Mouse (Mus musculus): ENCODE results near the gene Usf1. TPM values are rescaled to one million over a fixed set of nuclear protein-coding genes. Genes with fewer than 3 reads are reported as not detected.

The Usf1 gene
- 100 to 1,000 TPM; 107 to 113 TPM for total RNA-seq (2021)

DNA sequence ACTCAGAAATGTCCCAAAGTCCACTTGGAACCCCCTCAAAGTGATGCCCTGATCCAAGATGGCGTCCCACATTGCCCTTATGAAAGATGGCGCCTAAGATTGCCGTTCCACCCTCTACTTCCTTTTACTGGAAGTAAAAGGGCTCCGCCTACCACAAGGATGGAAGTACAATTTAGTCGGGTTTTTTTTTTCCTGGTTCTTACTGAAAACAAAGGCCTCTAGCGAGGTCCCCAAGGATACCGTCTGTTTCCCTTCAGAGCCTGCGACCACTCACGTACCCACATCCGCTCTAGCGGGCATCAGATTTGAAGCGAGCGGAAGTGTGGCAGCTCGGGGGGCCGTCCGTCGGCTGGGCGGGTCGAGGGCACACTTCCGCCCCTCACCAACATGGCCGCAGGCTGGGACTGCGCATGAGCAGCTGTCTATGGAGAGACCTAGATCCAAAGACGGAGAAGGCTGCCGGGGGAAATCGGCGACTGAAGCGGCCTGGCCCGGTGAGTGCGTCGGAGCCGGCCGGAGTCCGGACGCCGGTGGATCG lies at the start of gene Usf1:
Gene Usf1, plus strand, starts transcription at position 367 of the 538 bp plus-strand sequence.
- DNase-seq (ENCODE audit: low spot score in 2 of 2), result peak; percentile 95 to 96
- intact Hi-C loops (cut with DNase I), result loop anchor here (1.0 to 10.0 kb wide), 5 partner anchors 50 to 296 kb away; partner anchors contain the start of genes Alyref2, Cfap126 and Dedd

DNA sequence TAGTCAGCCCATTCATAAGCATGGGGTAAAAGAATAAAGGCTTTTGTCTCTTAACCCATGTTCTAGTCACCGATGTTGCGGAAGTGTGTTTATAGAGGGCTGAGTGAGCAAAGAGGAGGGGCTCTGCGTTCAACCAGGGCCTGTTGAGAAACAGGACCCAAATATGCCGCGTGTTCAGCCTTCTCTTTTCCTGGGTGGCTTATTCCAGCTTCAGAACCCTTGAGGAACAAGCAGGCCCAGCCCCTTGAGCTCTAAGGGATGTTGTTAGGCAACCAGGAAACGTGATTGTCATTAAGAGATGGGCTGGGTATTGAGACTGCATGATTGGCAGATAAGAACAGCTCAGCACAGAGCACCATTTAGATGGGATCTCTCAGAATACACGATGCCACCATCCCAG lies 45.2 kb upstream of the Usf1 start:
- intact Hi-C loops (cut with DNase I), result no loop called here
- no peak for DNase-seq (ENCODE audit: low spot score in 2 of 2)

DNA sequence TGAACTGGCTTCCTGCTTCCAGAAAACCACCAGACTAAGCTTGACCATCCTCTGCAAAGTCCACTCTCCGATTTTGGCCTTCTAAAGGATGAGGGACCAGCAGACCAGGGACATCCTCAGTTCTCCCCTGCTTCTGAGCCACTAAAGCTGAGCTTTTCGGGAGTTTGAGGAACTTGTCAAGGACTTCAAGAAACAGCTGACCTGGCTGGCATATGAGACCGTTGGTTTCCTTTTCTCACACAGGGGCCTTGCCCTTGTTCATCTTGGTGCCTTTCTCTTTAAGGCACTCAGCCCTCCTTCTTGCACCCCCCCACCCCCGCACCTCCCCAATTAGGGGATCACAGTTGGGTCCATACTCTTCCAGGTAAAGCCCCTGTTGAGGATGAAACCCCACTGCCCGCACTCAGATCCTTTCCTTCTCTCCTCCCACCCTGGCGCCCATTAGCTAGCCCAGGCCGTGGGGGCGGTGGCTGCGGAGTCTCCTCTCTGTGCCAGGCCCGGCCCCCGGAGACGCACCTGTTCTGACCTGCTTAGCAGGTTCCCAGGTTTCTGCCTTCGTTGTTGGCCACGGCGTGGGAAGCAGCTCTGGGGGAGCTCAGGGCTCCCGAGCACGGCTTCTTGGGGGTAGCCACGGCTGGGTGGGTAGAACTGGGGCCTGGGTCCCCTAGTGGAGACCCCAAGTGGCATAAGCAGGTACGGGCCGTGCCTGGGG lies 41.1 kb upstream of the Usf1 start, which contains the start of gene Nectin4:
Gene Nectin4, plus strand, starts transcription at position 255 of the 712 bp plus-strand sequence.
- intact Hi-C loops (cut with DNase I), result loop anchor here (10.0 kb wide), 1 partner anchor 195 kb away; no protein-coding TSS in a partner anchor
- DNase-seq (ENCODE audit: low spot score in 2 of 2), result no peak

GRCm38 (mm10) chr1:171372880-171373279 lies 38.2 kb upstream of the Usf1 start:
- DNase-seq (ENCODE audit: low spot score in 2 of 2), result no peak
- intact Hi-C loops (cut with DNase I), result loop anchor here (10.0 kb wide), 1 partner anchor 192 kb away; no protein-coding TSS in a partner anchor

- DNase-seq (ENCODE audit: low spot score in 2 of 2), result no peak
- intact Hi-C loops (cut with DNase I), result loop anchor here (10.0 kb wide), 1 partner anchor 191 kb away; no protein-coding TSS in a partner anchor
Observed at GRCm38 (mm10) chr1:171373946-171374345, 37.2 kb upstream of the Usf1 start.

DNA sequence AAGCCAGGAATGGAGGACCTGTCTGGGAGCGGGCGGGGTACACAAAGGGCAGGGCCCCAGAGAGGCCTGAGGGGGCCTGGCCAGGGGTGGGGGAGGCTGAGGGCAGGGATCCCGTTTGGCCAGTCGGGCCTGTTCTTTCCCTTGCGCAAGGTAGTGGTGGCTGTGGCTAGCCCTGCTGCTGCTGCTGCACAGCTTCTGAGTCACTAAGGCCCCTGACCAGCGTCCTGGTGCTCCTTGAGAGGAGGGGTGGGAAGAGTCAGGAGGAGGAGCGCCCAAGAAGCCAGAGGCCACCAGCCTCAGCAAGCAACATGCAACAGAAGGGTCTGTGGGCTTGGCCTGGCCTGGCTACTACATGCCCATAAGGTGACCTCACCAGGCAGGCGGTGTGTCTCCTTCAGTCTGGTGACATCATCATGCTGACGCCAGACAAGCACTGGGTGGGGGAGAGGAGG lies 35.4 kb upstream of the Usf1 start:
- DNase-seq (ENCODE audit: low spot score in 2 of 2), result no peak
- intact Hi-C loops (cut with DNase I), result loop anchor here (10.0 kb wide), 1 partner anchor 189 kb away; no protein-coding TSS in a partner anchor

DNA sequence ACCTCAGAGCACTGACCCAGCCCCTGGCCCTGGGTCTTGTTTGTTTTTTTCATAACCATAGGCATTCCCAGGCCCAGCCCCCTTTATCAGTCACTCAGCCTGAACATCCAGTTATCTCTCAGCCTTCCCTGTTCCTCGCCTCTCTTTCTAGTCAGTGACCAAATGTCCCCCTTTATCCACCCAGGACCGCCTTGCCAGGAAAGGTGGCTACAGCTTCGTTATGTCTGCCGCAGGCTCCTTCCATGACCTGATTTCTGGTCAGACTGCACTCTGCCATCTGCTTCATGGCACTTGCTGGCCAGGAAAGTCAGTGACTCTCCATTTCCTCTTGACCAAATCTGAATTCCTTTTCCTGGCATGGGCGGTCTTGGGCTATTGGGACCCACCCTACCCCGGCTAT lies 32.8 kb upstream of the Usf1 start:
- no peak for DNase-seq (ENCODE audit: low spot score in 2 of 2)
- intact Hi-C loops (cut with DNase I), result loop anchor here (10.0 kb wide), 1 partner anchor 187 kb away; no protein-coding TSS in a partner anchor

- intact Hi-C loops (cut with DNase I), result loop anchor here (10.0 kb wide), 1 partner anchor 185 kb away; no protein-coding TSS in a partner anchor
- DNase-seq (ENCODE audit: low spot score in 2 of 2), result peak; percentile 52 to 67
Observed at GRCm38 (mm10) chr1:171379935-171380599, 31.0 kb upstream of the Usf1 start.

GRCm38 (mm10) chr1:171382096-171382620 lies 29.0 kb upstream of the Usf1 start:
- no peak for DNase-seq (ENCODE audit: low spot score in 2 of 2)
- intact Hi-C loops (cut with DNase I), result no loop called here

DNA sequence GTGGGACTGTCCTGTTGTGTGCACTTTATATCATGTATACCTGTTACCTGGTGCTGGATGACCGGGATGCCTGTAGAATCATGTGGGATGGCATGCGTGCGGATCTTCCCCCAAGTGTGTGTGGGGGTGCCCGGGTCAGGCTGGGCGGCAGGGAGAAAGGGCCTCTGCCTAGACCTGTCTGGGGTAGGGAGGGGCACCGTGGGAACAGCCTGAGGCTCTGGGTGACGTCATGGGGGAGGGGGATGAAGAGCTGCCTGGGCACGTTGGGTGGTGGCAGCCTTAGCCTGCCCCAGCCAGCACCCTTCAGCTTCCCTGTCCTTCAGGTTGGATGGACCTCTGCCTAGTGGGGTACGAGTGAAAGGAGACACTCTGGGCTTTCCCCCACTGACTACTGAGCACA lies 26.8 kb upstream of the Usf1 start:
- no peak for DNase-seq (ENCODE audit: low spot score in 2 of 2)
- intact Hi-C loops (cut with DNase I), result no loop called here

DNA sequence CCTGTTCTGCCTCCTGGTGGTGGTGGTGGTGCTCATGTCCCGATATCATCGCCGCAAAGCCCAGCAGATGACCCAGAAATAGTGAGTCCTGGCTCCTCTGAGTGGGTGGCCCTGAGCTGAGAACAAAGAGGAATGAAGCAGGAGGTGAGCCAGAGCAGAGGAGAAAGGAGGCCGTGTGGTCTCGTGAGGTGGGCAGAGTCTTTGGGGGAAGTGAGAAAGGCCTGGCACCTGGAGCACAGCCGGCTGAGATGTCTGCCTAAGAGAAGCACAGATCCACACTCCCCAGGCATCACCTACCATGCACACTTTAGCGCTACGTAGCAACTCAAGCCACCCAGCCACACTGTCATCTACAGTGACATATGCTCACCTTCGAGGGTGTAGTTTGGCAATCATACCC lies 25.9 kb upstream of the Usf1 start:
- no peak for DNase-seq (ENCODE audit: low spot score in 2 of 2)
- intact Hi-C loops (cut with DNase I), result no loop called here

DNA sequence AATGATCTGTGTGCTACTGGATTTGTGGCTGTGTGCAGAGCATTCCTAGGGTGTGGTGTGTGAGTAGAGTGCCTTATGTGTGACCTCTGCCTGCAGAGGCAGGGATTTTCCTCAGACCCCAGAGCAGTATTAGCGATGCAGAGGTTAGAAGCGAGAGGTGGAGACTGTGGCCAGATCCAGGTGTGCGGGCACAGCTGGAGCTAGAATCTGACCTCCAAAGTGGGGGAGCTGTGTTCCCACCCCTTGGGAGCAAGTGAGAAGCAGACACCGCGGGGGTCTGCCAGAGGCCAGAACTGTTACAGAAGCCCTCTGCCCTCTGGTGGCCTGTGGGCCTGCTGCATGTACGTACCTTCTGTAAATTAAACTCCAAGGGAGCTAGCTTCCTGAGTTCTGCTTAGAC lies 24.0 kb upstream of the Usf1 start:
- DNase-seq (ENCODE audit: low spot score in 2 of 2), result no peak
- intact Hi-C loops (cut with DNase I), result no loop called here

GRCm38 (mm10) chr1:171388376-171389102 lies 22.6 kb upstream of the Usf1 start, which contains the start of gene Arhgap30:
Gene Arhgap30, plus strand, starts transcription at chr1:171388954.
- intact Hi-C loops (cut with DNase I), result no loop called here
- peak; percentile 16 to 19 for DNase-seq (ENCODE audit: low spot score in 2 of 2)

DNA sequence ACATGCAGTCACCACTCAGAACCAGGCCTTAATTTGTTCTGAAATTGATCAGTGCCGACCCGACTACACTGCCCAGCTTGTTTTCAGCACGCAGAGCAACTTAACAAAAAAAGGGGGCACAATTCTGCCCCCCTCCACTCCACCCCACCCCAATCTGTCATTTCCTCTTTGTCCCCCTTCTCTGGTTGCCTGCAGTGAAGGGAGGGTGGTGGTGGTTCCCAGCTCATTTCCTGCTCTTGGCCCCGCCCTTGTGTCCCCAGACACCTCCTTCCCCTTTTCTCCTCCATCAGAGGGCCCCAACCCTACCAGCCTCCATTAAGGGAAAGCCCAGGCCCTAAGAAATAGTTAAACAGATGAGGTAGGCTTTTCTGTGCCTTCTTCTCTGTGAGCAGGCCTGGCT lies 21.0 kb upstream of the Usf1 start:
- no peak for DNase-seq (ENCODE audit: low spot score in 2 of 2)
- intact Hi-C loops (cut with DNase I), result no loop called here

DNA sequence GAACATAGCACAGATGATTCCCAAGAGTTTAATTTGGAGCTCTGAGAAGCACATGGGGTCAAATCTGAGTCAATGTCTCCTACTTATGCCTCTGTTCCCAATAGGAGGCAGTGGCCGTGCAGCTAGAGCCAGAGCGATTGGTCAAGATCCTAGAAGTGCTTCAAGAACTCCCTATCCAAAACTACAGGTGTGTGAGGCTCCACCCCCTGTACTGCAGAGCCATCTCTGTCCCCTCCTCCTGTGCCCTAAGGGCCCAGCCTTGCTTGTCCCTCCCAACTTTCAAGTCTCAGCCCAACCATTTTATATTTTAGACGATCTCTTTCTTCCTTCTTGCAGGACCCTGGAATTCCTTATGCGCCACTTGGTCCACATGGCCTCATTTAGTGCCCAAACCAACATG lies 9.3 kb upstream of the Usf1 start:
- intact Hi-C loops (cut with DNase I), result no loop called here
- DNase-seq (ENCODE audit: low spot score in 2 of 2), result no peak

GRCm38 (mm10) chr1:171402991-171403390 lies 8.1 kb upstream of the Usf1 start:
- no peak for DNase-seq (ENCODE audit: low spot score in 2 of 2)
- intact Hi-C loops (cut with DNase I), result no loop called here

DNA sequence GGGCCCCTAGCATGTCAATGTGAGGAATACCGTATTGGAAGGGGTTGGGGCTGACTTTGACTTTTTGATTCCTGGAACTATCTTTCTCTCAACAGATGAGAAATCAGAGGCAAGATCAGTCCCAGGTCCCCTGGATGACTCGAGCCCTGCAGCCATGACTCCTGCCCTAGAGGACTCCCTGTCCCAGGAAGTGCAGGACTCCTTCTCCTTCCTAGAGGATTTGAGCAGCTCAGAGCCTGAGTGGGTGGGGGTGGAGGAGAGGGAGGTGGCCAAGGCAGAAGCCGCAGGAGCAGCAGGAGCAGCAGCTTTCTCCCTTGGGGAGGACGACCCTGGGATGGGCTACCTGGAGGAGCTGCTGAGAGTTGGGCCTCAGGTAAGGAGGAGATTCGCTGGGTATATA lies 3.9 kb upstream of the Usf1 start:
- DNase-seq (ENCODE audit: low spot score in 2 of 2), result no peak
- intact Hi-C loops (cut with DNase I), result no loop called here

- no peak for DNase-seq (ENCODE audit: low spot score in 2 of 2)
- intact Hi-C loops (cut with DNase I), result loop anchor here (5.0 to 10.0 kb wide), 2 partner anchors 67 to 295 kb away; partner anchors contain the start of gene Cfap126
Observed at GRCm38 (mm10) chr1:171410231-171410630, 882 bp upstream of the Usf1 start.

GRCm38 (mm10) chr1:171411492-171411941 lies 404 bp downstream of the Usf1 start:
- intact Hi-C loops (cut with DNase I), result loop anchor here (1.0 to 10.0 kb wide), 5 partner anchors 50 to 297 kb away; partner anchors contain the start of genes Alyref2, Cfap126 and Dedd
- DNase-seq (ENCODE audit: low spot score in 2 of 2), result no peak

Data from left cerebral cortex, postnatal 36 days (tissue).